Mouse (Mus musculus) stomach, postnatal 0 days (tissue): ENCODE measurements at regions not wholly inside any gene's neighbourhood (a gene's known extent, or its start where the extent isn't known, plus 50 kb on each side); places are given as distances from the start of the nearest gene placed in this dataset.

Experiments used
- ATAC-seq: fragments of 200-750 bp; cut with Nextera tagmentation; 2 replicates; pipeline ENCODE4 v1.8.0; 2017; ENCODE audit not compliant: low FRiP score, low TSS enrichment
- DNase-seq: peaks from one replicate; pipeline ENCODE4 v3.0.0-alpha.2; 2016; ENCODE audit warnings: low spot score
- H3K27ac ChIP-seq: fragments of 300-500 bp; sonication (generic); replicated peaks from 2 replicates; pipeline ENCODE4 v1.5.1; 2014; ENCODE audit warnings: mild to moderate bottlenecking, control low read depth
- H3K27me3 ChIP-seq: fragments of 300-500 bp; sonication (generic); 2 replicates; pipeline ENCODE4 v1.6.1; 2014; ENCODE audit warnings: low read length; ENCODE audit not compliant: control insufficient read depth, insufficient read depth
- H3K36me3 ChIP-seq: fragments of 300-500 bp; sonication (generic); 2 replicates; pipeline ENCODE4 v1.6.1; 2014; ENCODE audit warnings: low read length, mixed read lengths; ENCODE audit not compliant: control insufficient read depth, insufficient read depth
- H3K4me1 ChIP-seq: fragments of 300-500 bp; sonication (generic); replicated peaks from 2 replicates; pipeline ENCODE4 v1.6.1; 2014; ENCODE audit warnings: antibody characterized with exemption; ENCODE audit not compliant: control insufficient read depth, insufficient read depth
- H3K4me2 ChIP-seq: fragments of 300-500 bp; sonication (generic); replicated peaks from 2 replicates; pipeline ENCODE4 v1.6.1; 2014; ENCODE audit warnings: low read depth, mild to moderate bottlenecking, control low read depth, moderate library complexity
- H3K4me3 ChIP-seq: fragments of 300-500 bp; sonication (generic); 2 replicates; pipeline ENCODE4 v1.5.1; 2014; ENCODE audit warnings: low read depth, low read length, control low read depth
- H3K9ac ChIP-seq: fragments of 300-500 bp; sonication (generic); 2 replicates; pipeline ENCODE4 v1.6.1; 2014; ENCODE audit warnings: mild to moderate bottlenecking, low read length, control low read depth, mixed read lengths
- H3K9me3 ChIP-seq: fragments of 300-500 bp; sonication (generic); 2 replicates; pipeline ENCODE4 v1.6.1; 2016; ENCODE audit warnings: low read length; ENCODE audit not compliant: control insufficient read depth
- CTCF ChIP-seq: IDR thresholded peaks from 2 replicates; pipeline ENCODE4 v1.5.1; 2016; ENCODE audit warnings: antibody characterized with exemption, low read depth, mild to moderate bottlenecking, moderate library complexity
- EP300 ChIP-seq: optimal IDR thresholded peaks from 2 replicates; pipeline ENCODE3; 2016; ENCODE audit warnings: antibody characterized with exemption
- WGBS: fragments of 180-500 bp; shearing (Covaris S2); extraction: QIAGEN DNeasy Blood & Tissue Kit; methylation state at CpG from one replicate; pipeline ENCODE4 v1.1.7; 2014; 5-methylcytosine and 5-hydroxymethylcytosine counted together

DNA sequence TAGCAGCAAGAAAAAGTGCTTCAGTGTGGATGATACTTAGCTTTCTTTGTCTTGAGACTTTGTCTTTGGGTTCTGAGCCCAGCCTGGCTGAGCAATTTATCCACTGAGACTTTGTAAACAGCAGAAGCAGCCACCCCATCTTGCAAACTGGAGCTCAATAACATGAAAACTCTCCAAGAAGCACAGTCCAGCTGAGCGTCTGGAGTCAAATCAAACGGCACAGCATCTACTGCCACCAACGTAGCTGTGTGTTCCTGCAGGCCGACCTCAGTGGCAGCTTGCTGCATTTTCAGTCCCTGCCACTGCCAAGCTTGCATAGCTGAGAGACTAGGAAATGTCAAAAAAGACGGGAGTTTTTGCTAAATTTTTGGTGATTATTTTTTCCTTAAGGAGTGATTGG is 68.8 kb upstream of the Galnt17 start:
- H3K4me3 ChIP-seq = no peak overlapping the region
- no peaks in the 10 kb centered on the region for H3K36me3 ChIP-seq
- ATAC-seq (no peak), DNase-seq (no peak)
- no peak overlapping the region for H3K4me2 ChIP-seq
- H3K4me1 ChIP-seq = no peaks in the 10 kb centered on the region
- H3K9me3 ChIP-seq = no peaks in the 10 kb centered on the region
- WGBS = 43% methylated on average over 5 of the region's 5 CpGs
- 0 out of 2 replicates have a peak overlapping the region, but pooled peaks have one; percentile 2 for H3K27ac ChIP-seq
- no peak for TF ChIP-seq CTCF
- TF ChIP-seq EP300 = no peak
- no peaks in the 10 kb centered on the region for H3K27me3 ChIP-seq
- H3K9ac ChIP-seq = no peak overlapping the region

DNA sequence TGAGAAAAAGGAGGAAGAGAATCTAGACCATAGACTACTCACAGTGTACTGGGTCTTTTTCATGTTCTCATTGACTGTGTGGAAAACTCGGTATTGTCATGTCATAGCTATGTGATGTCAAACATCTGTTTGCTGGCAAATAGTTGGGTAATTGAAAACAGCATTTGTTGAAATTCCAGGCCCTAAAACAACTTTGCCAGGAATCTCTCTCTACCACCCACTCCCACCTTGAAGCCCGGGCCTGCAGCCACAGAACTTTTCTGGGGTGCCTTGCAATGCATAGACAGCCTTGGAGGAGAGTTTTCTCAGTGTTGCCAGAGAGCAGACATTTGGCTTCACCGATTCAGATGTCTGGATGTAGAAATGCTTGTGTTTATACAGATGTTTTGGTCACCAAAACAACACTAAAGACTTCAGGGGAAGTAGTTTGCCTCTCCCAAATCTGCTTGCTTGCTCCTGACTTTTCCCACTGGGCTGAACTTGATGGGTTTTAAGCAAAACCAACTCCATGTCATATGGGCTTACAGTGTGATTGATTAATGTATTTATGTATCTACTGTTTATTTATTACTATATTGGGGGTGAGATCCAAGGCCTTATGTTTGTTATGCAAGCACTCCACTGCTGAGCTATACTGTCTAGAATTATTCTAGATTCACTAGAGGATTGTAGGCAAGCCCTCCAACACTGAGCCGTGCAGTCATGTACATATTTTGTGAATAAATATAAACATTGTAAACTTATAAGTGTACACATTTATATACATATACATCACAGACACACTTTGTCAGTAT is 63.2 kb upstream of the Galnt17 start:
- H3K27me3 ChIP-seq = no peaks in the 10 kb centered on the region
- ATAC-seq = no peak
- WGBS = 55% methylated on average over 4 of the region's 4 CpGs
- no peak overlapping the region for H3K27ac ChIP-seq
- H3K4me3 ChIP-seq = no peak overlapping the region
- no peak for TF ChIP-seq EP300
- TF ChIP-seq CTCF = no peak
- no peaks in the 10 kb centered on the region for H3K4me1 ChIP-seq
- H3K9ac ChIP-seq = no peak overlapping the region
- no peaks in the 10 kb centered on the region for H3K36me3 ChIP-seq
- H3K9me3 ChIP-seq = no peaks in the 10 kb centered on the region
- no peak overlapping the region for H3K4me2 ChIP-seq
- DNase-seq = no peak

DNA sequence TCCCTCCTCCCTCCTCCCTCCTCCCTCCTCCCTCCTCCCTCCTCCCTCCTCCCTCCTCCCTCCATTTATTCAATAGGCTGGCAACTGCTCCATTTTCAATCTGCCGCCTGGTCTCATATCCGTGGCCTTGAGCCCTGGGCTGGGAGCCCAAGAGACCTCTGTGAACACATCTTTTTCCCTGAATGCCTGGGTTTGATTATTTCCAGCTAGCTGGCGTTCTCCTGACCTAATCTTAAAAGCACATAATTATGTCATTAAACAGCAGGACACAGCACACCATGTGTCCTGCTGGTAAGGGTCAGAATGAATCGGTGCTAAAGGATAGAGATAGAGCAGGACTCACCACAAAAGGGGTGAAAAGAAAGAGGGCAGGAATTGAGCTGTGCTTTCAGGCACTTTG is 59.2 kb upstream of the Galnt17 start:
- no peak overlapping the region for H3K4me2 ChIP-seq
- H3K36me3 ChIP-seq = no peaks in the 10 kb centered on the region
- H3K9ac ChIP-seq = no peak overlapping the region
- no peaks in the 10 kb centered on the region for H3K9me3 ChIP-seq
- no peak overlapping the region for H3K4me3 ChIP-seq
- no peak overlapping the region for H3K27ac ChIP-seq
- ATAC-seq = no peak
- no peak for DNase-seq
- TF ChIP-seq EP300 = no peak
- no peak for TF ChIP-seq CTCF
- H3K27me3 ChIP-seq = no peaks in the 10 kb centered on the region
- no peaks in the 10 kb centered on the region for H3K4me1 ChIP-seq
- 54% methylated on average over 4 of the region's 4 CpGs for WGBS

DNA sequence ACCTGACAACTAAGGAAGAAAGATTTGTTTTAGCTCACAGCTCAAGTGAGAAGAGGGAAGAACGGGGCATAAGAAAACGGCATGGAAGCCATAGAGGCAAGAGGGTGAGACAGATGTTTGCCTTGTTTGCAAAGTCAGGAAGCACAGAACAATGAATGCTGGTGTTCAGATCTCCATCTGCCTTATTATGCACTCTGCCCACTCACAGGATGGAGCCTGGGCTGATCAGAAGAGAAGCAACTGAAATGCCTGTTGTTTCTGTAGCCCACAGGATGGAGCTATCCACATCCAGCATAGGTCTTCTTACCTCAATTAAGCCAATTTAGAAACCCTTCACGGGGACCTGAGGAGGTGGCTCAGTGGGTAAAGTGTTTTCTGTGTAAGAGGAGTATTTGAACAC is 51.5 kb upstream of the Galnt17 start:
- no peaks in the 10 kb centered on the region for H3K27me3 ChIP-seq
- no peak overlapping the region for H3K4me3 ChIP-seq
- H3K9me3 ChIP-seq = no peaks in the 10 kb centered on the region
- DNase-seq = no peak
- 76% methylated on average over 3 of the region's 3 CpGs for WGBS
- no peak overlapping the region for H3K4me2 ChIP-seq
- H3K27ac ChIP-seq = no peak overlapping the region
- H3K36me3 ChIP-seq = no peaks in the 10 kb centered on the region
- no peak for ATAC-seq
- no peak for TF ChIP-seq EP300
- no peak for TF ChIP-seq CTCF
- H3K4me1 ChIP-seq = no peaks in the 10 kb centered on the region
- H3K9ac ChIP-seq = no peak overlapping the region
